Mouse (Mus musculus) adrenal gland, postnatal 25 days (tissue): ENCODE data around the gene Sox1. TPM values are rescaled to one million over a fixed set of nuclear protein-coding genes. Genes with fewer than 3 reads are reported as not detected.

Experiments used
- DNase-seq: peaks from one replicate; pipeline ENCODE4 v3.0.0; 2021; ENCODE audit warnings: mixed read lengths
- total RNA-seq: library from RNA; stranded (reverse); gene quantifications from 2 replicates; pipeline ENCODE4 v1.2.3, GENCODE M21; 2021

Sox1 gene
- total RNA-seq, 1 experiment from 2014 or later: not detected

DNA sequence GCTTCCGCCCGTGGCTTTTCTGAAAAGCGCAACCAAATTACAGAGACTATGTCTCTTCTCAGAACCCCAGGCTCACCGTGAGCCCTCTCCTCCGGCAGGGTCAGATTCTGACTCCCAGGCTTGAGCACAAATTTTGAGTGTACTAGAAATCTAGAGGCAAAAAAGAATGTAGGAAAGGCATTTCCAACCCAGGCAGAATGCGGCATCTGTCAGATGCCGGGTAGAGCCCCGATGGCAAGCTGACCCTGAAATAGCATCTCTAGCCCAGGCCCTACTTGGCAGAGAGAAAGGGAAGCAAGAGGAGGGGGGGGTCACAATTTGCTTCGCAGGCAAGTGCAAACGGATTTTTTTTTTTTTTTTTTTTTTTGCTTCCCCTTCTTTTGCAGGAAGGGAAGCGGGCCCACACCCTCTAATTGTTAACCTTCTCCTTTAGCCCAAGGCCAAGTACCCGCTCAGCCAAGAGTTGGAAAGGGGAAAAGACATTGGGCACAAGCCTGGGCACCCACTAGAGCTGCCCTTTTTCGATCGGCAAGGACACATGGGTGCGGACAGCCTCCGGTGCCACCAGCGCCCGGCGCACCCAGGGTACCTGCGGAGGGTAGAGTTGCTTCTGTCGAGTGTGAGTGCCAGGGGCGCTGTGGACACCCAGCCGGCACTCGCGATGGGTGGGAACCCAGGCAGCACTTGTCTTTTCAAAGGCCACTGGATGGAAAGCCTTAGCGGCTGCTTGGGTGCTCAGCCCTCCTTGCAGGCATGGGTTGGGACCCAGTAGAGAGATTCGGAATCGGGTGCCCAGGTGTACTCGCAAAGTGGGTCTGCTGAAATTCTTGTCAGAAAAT, 5.1 kb upstream of the Sox1 start:
- no peak for DNase-seq

- no peak for DNase-seq
Measured at GRCm38 (mm10) chr8:12390640-12391365, 4.3 kb upstream of the Sox1 start.

DNA sequence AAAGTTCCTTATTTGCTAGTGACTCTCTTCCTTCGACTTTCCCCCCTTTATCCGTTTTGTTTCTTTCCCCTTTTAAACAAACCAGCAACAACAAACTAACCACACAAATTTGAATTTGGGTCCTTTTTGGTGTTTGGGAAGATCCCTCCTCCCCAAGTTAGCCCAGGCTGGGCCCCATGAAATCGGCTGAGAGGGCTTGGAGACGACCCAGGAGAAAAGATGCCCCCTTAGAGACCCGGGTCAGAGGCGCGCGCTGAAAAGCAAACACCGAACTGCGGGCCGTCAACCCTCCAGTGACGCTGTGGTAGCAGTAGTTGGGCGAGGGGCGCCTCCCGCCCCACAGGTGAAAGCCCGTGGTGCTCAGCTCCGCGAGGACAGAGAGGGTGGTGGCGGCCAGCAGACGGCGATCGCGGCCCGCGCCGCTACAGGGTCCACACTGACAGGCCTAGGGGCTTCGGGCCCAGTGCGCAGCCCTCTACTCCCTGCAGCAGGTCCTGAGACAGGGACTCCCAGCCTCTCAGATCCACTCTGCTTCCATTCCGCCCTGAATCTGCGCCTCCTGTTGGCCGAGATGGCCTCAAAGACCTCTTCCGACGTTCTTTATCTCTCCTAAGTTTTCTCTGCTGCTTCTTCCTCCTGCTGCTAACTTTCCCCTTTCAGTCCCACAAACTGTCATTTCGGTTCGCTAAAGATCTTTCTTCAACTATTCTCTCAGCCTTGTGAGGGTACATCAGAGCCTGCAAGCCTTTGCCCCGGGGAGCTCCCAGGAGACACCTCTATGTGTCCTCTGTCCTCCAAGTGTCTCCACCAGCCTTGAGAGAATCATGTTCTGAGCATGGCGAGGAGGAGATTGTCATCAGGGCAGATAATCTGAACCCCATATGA, 3.5 kb upstream of the Sox1 start:
- DNase-seq: no peak

DNA sequence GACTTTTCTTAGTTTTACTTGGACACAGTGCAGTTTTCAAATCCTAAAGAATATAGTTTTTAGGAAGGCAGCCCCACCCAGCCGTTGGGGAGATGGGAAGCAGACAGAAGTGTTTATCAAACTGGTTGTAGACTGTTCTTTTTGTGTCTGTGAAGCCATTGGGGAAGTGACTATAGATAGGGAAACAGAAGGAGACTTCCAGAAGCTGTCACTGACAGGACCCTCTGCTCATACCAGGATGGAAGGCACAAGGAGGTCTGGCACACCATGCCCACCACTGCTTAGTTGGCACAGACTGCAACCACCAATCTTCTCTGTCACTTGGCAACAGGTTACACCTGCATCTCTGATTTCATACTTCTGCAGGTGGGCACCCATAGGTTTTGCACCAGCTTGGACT, 2.3 kb upstream of the Sox1 start:
- no peak for DNase-seq

- DNase-seq: no peak
Measured at GRCm38 (mm10) chr8:12394385-12395000, 602 bp upstream of the Sox1 start.

DNA sequence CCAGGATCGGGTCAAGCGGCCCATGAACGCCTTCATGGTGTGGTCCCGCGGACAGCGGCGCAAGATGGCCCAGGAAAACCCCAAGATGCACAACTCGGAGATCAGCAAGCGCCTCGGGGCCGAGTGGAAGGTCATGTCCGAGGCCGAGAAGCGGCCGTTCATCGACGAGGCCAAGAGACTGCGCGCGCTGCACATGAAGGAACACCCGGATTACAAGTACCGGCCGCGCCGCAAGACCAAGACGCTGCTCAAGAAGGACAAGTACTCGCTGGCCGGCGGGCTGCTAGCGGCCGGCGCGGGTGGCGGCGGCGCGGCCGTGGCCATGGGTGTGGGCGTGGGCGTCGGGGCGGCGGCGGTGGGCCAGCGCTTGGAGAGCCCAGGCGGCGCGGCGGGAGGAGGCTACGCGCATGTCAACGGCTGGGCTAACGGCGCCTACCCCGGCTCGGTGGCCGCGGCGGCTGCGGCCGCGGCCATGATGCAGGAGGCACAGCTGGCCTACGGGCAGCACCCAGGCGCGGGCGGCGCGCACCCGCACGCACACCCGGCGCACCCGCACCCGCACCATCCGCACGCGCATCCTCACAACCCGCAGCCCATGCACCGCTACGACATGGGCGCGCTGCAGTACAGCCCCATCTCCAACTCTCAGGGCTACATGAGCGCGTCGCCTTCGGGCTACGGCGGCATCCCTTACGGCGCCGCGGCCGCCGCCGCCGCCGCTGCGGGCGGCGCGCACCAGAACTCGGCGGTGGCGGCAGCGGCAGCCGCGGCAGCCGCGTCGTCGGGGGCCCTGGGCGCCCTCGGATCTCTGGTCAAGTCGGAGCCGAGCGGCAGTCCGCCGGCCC, 1.6 kb downstream of the Sox1 start:
- DNase-seq: no peak

GRCm38 (mm10) chr8:12397346-12397925, 2.3 kb downstream of the Sox1 start:
- no peak for DNase-seq

GRCm38 (mm10) chr8:12398011-12398945, 3.2 kb downstream of the Sox1 start:
- DNase-seq: no peak

- no peak for DNase-seq
Measured at GRCm38 (mm10) chr8:12399421-12400205, 4.5 kb downstream of the Sox1 start.

- no peak for DNase-seq
Measured at GRCm38 (mm10) chr8:12400611-12401390, 5.7 kb downstream of the Sox1 start.

DNA sequence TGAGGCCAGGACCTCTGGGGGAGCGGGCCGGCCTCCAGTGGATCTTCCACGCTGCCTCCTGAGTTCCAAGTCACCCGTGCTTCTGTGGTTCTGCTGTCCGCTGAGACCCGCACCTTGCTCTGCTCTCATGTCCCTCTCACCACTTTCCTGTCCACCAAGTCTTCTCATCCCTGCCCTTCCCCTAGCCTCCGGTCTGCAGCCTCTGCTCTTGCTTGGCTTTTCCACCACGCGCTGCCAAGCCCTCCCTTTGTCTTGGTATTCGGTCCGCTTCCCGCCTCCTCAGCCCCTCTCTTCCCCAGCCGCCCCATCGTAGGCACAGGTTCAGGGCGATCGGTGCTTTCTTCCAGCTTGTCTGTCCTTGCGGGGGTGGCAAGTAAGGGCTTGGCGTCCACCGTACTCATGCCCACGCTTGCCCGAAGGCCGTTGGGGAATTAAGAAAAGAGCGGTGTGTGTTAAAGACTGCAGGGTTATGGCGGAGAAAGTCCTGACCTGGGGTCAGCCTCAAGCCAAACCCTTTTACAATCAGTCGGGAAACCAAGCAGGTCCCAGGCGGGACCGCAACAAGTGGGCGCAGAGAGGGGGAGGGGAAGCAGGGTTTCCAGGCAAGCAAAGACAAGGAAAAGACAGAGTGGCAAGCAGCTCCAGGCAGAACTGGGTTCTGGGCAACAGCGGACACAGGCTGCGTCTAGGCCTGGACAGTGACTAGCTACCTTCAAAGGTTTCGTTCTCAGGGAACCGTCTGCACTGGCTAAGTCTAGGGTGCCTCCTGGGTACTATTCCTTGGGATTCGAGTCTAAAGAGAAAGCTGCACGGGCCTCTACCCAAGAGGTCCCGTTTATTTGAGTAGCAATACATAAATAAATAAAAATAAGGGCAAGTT, 6.5 kb downstream of the Sox1 start:
- DNase-seq: no peak

GRCm38 (mm10) chr8:12402709-12403108, 7.6 kb downstream of the Sox1 start:
- DNase-seq: no peak

DNA sequence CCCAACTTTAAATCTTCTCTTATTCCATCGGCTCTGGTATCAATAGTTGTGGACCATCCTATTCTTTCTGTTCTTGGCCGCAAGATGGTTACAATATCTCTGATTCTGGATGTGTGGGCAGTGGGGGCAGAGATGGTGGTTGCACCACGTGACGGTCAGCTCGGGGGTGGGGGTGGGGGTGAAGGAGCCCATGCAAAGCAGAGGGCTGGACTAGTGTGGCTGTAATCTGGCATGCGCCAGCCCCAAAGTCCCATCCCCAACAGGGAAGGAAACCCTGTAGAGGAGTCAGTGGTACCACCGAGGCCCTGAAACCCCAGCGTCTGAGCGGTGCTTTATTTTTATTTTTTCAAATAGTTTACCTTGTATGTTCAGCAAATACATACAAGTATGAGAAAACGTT, 12.9 kb downstream of the Sox1 start:
- no peak for DNase-seq

GRCm38 (mm10) chr8:12409976-12410375, 14.9 kb downstream of the Sox1 start:
- DNase-seq: no peak

DNA sequence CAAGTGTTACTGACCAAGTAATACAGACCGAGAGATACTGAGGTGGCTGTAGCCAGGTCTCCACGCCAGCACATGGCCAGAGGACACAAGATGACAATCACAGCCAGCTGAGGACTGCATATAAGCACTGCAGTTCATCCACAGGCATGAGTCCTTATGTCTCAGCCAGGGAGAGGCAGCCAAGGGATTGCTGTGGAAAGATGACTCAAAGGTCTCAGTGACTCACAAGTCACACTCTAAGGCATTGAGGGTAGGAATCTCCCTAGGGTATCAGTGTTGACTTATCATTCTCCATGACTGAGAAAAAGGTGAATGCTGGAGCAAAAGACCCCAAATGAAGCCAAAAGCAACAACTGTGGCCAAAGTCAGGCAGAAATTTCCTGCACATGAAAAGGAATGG, 22.0 kb downstream of the Sox1 start:
- no peak for DNase-seq

GRCm38 (mm10) chr8:12420537-12420936, 25.4 kb downstream of the Sox1 start:
- no peak for DNase-seq

DNA sequence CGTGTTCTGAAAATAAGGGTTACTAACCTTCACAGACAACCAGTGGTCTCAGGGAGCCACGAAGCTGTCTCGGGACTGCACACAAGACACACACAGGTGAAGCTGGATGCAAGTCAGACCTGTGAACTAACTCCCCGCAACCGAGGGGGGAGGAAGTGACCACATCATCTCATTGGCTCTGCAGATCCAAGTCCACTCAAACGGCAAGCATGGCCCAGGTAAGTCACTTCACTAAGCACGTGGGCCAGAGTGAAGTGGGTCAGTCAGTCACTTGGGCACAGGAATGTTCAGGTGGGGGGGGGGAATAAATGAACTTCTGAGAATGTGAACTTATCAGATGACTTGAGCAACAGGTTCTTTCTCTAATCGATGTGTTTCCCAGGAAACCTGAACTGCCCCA, 30.8 kb downstream of the Sox1 start:
- no peak for DNase-seq
